Mouse (Mus musculus): ENCODE data around the gene Ifngr2.
"Not testable (repeated sequence)": the region's sequence is repeated elsewhere in the genome, so short reads cannot be mapped to it uniquely, and the experiment has no call there.

The Ifngr2 gene

GRCm38 (mm10) chr16:91546836-91547741 lies at the start of gene Ifngr2:
Ifngr2 (plus strand) TSS chr16:91547072.
- no peak for DNase-seq (ENCODE audit: low spot score)

GRCm38 (mm10) chr16:91498041-91498440 lies 48.8 kb upstream of the Ifngr2 start:
- no peak for DNase-seq (ENCODE audit: low spot score)

- no peak for DNase-seq (ENCODE audit: low spot score)
These were observed 42.2 kb upstream of the Ifngr2 start for GRCm38 (mm10) chr16:91504701-91505100.

- DNase-seq (ENCODE audit: low spot score) = no peak
These were observed 41.7 kb upstream of the Ifngr2 start for GRCm38 (mm10) chr16:91505116-91505601.

- DNase-seq (ENCODE audit: low spot score) = no peak
These were observed 40.5 kb upstream of the Ifngr2 start for GRCm38 (mm10) chr16:91506396-91506795.

- peak; percentile 75 for DNase-seq (ENCODE audit: low spot score)
These were observed 34.6 kb upstream of the Ifngr2 start for GRCm38 (mm10) chr16:91512161-91512787.

GRCm38 (mm10) chr16:91513099-91513498 lies 33.8 kb upstream of the Ifngr2 start:
- no peak for DNase-seq (ENCODE audit: low spot score)

- no peak for DNase-seq (ENCODE audit: low spot score)
These were observed 29.9 kb upstream of the Ifngr2 start for GRCm38 (mm10) chr16:91517020-91517419.

- DNase-seq (ENCODE audit: low spot score) = no peak
These were observed 24.8 kb upstream of the Ifngr2 start for GRCm38 (mm10) chr16:91522040-91522439.

GRCm38 (mm10) chr16:91522479-91523309 lies 24.2 kb upstream of the Ifngr2 start:
- no peak for DNase-seq (ENCODE audit: low spot score)

GRCm38 (mm10) chr16:91524206-91524605 lies 22.7 kb upstream of the Ifngr2 start:
- DNase-seq (ENCODE audit: low spot score) = no peak

GRCm38 (mm10) chr16:91526274-91526673 lies 20.6 kb upstream of the Ifngr2 start:
- no peak for DNase-seq (ENCODE audit: low spot score)

- DNase-seq (ENCODE audit: low spot score) = no peak
These were observed 19.8 kb upstream of the Ifngr2 start for GRCm38 (mm10) chr16:91527051-91527450.

- no peak for DNase-seq (ENCODE audit: low spot score)
These were observed 19.4 kb upstream of the Ifngr2 start for GRCm38 (mm10) chr16:91527500-91527899.

- no peak for DNase-seq (ENCODE audit: low spot score)
These were observed 18.3 kb upstream of the Ifngr2 start for GRCm38 (mm10) chr16:91528578-91528977.

GRCm38 (mm10) chr16:91530830-91531229 lies 16.0 kb upstream of the Ifngr2 start:
- DNase-seq (ENCODE audit: low spot score) = not testable (repeated sequence)

GRCm38 (mm10) chr16:91531856-91532255 lies 15.0 kb upstream of the Ifngr2 start:
- DNase-seq (ENCODE audit: low spot score) = no peak

- no peak for DNase-seq (ENCODE audit: low spot score)
These were observed 14.4 kb upstream of the Ifngr2 start for GRCm38 (mm10) chr16:91532429-91532828.

- DNase-seq (ENCODE audit: low spot score) = no peak
These were observed 13.5 kb upstream of the Ifngr2 start for GRCm38 (mm10) chr16:91533097-91534001.

- DNase-seq (ENCODE audit: low spot score) = no peak
These were observed 12.4 kb upstream of the Ifngr2 start for GRCm38 (mm10) chr16:91534477-91534876.

- no peak for DNase-seq (ENCODE audit: low spot score)
These were observed 12.0 kb upstream of the Ifngr2 start for GRCm38 (mm10) chr16:91534888-91535287.

Data from left cerebral cortex, adult 11 months (tissue).